ENCODE assay signal across 11 mouse cellular contexts in genomic region chr7:18335411-18335810, GRCm38 (mm10). TPM values are rescaled to one million over a fixed set of nuclear protein-coding genes. Genes with fewer than 3 reads are reported as not detected.
"Had no signal": no experiment of that assay in that cellular context is flagged by ENCODE, and none has a peak within 500 bp of the region (broad histone marks: within the 10 kb centered on the region; RNA-seq: fewer than 3 reads in every experiment).

No protein-coding gene starts in this region.

RNA-seq across cellular contexts. Expression of gene Psg18, which starts 19.4 kb away (rescaled TPM):
- total RNA-seq: left cerebral cortex, postnatal 10 days; left cerebral cortex, postnatal 14 days; left cerebral cortex, postnatal 25 days; left cerebral cortex, postnatal 36 days; left cerebral cortex, postnatal 4 days; liver, adult 2 months; megakaryocyte progenitor cell, adult 5-6 weeks; megakaryocyte, adult 5-6 weeks; megakaryocyte-erythroid progenitor cell, adult 5-6 weeks; midbrain, postnatal 0 days; monocyte, adult 5-6 weeks had no signal
